Mouse (Mus musculus) naive thymus-derived CD4-positive, alpha-beta T cell, adult 2 months (primary cell): ENCODE measurements around the gene Pigo.
"Not testable (repeated sequence)": the region's sequence is repeated elsewhere in the genome, so short reads cannot be mapped to it uniquely, and the experiment has no call there.

ENCODE experiments used
- DNase-seq: peaks from one replicate; pipeline ENCODE4 v3.0.0-alpha.2; 2011; ENCODE audit warnings: low read depth

Pigo gene

GRCm38 (mm10) chr4:43001272-43001671 lies 24.3 kb downstream of the Pigo start:
- DNase-seq: no peak

GRCm38 (mm10) chr4:43000141-43000986 lies 25.3 kb downstream of the Pigo start, which contains the start of gene Vcp:
TSS of gene Vcp (minus strand) at chr4:43000507.
- DNase-seq: peak; percentile 98

GRCm38 (mm10) chr4:42999451-43000140 lies 26.0 kb downstream of the Pigo start:
- DNase-seq: peak; percentile 79

GRCm38 (mm10) chr4:42998022-42998421 lies 27.6 kb downstream of the Pigo start:
- no peak for DNase-seq

- no peak for DNase-seq
Measured at GRCm38 (mm10) chr4:42988296-42988695, 37.3 kb downstream of the Pigo start.

- not testable (repeated sequence) for DNase-seq
Measured at GRCm38 (mm10) chr4:42980467-42980866, 45.2 kb downstream of the Pigo start.

GRCm38 (mm10) chr4:42978062-42978461 lies 47.6 kb downstream of the Pigo start:
- DNase-seq: peak; percentile 41

- no peak for DNase-seq
Measured at GRCm38 (mm10) chr4:42973868-42974267, 51.8 kb downstream of the Pigo start.

GRCm38 (mm10) chr4:42972952-42973351 lies 52.7 kb downstream of the Pigo start:
- DNase-seq: no peak

GRCm38 (mm10) chr4:42969304-42969703 lies 56.3 kb downstream of the Pigo start, which contains the start of gene 1700022I11Rik:
TSS of gene 1700022I11Rik (plus strand) at chr4:42969604.
- DNase-seq: no peak
